Mouse (Mus musculus) layer of hippocampus, adult 11-12 months (tissue): ENCODE data around the gene Ap4b1.
"Not testable (repeated sequence)": the region's sequence is repeated elsewhere in the genome, so short reads cannot be mapped to it uniquely, and the experiment has no call there.

Experiments
- DNase-seq: peaks from one replicate; pipeline ENCODE4 v3.0.0; 2022; ENCODE audit warnings: low spot score

Ap4b1 gene

GRCm38 (mm10) chr3:103808891-103809798, at the start of gene Ap4b1, which contains the start of the genes Dclre1b and Gm43064:
Ap4b1 (plus strand) TSS chr3:103809520.
Dclre1b (minus strand) TSS chr3:103809444.
Gm43064 (plus strand) TSS chr3:103809573.
- peak; percentile 92 for DNase-seq

GRCm38 (mm10) chr3:103766789-103767188, 42.5 kb upstream of the Ap4b1 start:
- no peak for DNase-seq

- DNase-seq: peak; percentile 54
These were observed 37.7 kb upstream of the Ap4b1 start for GRCm38 (mm10) chr3:103771531-103772130.

GRCm38 (mm10) chr3:103772846-103773245, 36.5 kb upstream of the Ap4b1 start:
- DNase-seq: no peak

GRCm38 (mm10) chr3:103773508-103773907, 35.8 kb upstream of the Ap4b1 start:
- no peak for DNase-seq

- DNase-seq: no peak
These were observed 35.3 kb upstream of the Ap4b1 start for GRCm38 (mm10) chr3:103774009-103774408.

- DNase-seq: no peak
These were observed 31.4 kb upstream of the Ap4b1 start for GRCm38 (mm10) chr3:103777940-103778339.

- no peak for DNase-seq
These were observed 30.7 kb upstream of the Ap4b1 start for GRCm38 (mm10) chr3:103778660-103779059.

GRCm38 (mm10) chr3:103779183-103779582, 30.1 kb upstream of the Ap4b1 start:
- no peak for DNase-seq

GRCm38 (mm10) chr3:103780271-103780670, 29.0 kb upstream of the Ap4b1 start:
- no peak for DNase-seq

- DNase-seq: no peak
These were observed 28.5 kb upstream of the Ap4b1 start for GRCm38 (mm10) chr3:103780777-103781176.

- DNase-seq: no peak
These were observed 26.3 kb upstream of the Ap4b1 start for GRCm38 (mm10) chr3:103782844-103783609.

- no peak for DNase-seq
These were observed 22.1 kb upstream of the Ap4b1 start for GRCm38 (mm10) chr3:103787225-103787624.

- no peak for DNase-seq
These were observed 20.2 kb upstream of the Ap4b1 start for GRCm38 (mm10) chr3:103789096-103789495.

- no peak for DNase-seq
These were observed 19.4 kb upstream of the Ap4b1 start for GRCm38 (mm10) chr3:103789891-103790345.

GRCm38 (mm10) chr3:103790346-103791145, 18.8 kb upstream of the Ap4b1 start:
- no peak for DNase-seq

- DNase-seq: peak; percentile 95
These were observed 17.9 kb upstream of the Ap4b1 start, which contains the start of gene Hipk1 for GRCm38 (mm10) chr3:103791230-103792110. Hipk1 (minus strand) TSS chr3:103791563.

- not testable (repeated sequence) for DNase-seq
These were observed 17.3 kb upstream of the Ap4b1 start for GRCm38 (mm10) chr3:103792111-103792406.

GRCm38 (mm10) chr3:103792566-103792965, 16.8 kb upstream of the Ap4b1 start:
- no peak for DNase-seq

- no peak for DNase-seq
These were observed 12.9 kb upstream of the Ap4b1 start for GRCm38 (mm10) chr3:103796389-103796788.

- DNase-seq: no peak
These were observed 9.8 kb upstream of the Ap4b1 start for GRCm38 (mm10) chr3:103799507-103799906.
